Mouse (Mus musculus): Measurements from ENCODE around the gene Cela3a.
A peak's percentile ranks its signal among the peaks of the same experiment; 100 is the strongest.
"Not testable (repeated sequence)": the region's sequence is repeated elsewhere in the genome, so short reads cannot be mapped to it uniquely, and the experiment has no call there.

The Cela3a gene

DNA sequence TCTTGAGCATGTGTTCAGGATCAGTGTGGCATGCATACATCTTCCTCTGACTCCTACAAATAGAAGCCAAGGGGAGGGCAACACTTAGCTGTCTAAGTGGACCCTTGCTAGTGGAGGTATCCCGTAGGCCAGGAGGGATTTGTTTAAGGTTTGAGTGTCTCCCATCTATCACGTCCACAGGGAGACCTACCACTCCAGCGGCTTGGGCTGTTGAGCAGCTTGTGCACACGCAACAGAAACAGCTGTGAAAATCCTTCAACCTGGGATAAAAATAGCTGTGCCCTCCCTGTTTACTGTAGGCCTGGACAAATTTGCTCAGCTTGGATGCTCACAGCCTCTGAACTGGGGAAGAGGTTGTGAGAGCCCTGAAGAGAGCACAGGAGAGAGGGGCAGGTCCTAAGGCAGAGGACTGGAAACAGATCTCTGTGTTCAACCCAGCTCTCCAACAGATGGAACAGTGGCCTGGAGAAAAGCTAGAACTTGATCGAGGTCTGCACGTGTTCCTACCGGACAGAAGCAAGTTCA lies 2.7 kb upstream of the Cela3a start:
- DNase-seq, result not testable (repeated sequence)

DNA sequence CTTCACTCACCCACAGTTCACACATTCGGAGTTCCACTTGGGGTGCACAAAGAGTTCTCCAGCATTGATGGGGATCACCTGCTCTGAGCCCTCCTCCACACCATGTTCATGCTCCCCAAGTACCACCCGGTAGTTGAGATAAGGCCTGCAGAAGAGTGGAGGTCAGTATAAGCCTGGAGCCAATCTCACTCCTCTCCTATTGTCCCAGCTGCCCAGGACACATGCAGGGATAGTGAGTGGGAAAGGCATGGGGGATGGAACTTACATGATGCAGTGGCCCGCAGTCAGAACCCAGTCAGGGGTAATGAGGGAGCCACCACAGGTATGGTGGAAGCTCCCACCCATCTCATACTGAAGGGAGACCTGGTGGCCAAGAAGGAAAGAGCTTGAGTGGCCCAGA lies 4.0 kb downstream of the Cela3a start:
- DNase-seq, result no peak

DNA sequence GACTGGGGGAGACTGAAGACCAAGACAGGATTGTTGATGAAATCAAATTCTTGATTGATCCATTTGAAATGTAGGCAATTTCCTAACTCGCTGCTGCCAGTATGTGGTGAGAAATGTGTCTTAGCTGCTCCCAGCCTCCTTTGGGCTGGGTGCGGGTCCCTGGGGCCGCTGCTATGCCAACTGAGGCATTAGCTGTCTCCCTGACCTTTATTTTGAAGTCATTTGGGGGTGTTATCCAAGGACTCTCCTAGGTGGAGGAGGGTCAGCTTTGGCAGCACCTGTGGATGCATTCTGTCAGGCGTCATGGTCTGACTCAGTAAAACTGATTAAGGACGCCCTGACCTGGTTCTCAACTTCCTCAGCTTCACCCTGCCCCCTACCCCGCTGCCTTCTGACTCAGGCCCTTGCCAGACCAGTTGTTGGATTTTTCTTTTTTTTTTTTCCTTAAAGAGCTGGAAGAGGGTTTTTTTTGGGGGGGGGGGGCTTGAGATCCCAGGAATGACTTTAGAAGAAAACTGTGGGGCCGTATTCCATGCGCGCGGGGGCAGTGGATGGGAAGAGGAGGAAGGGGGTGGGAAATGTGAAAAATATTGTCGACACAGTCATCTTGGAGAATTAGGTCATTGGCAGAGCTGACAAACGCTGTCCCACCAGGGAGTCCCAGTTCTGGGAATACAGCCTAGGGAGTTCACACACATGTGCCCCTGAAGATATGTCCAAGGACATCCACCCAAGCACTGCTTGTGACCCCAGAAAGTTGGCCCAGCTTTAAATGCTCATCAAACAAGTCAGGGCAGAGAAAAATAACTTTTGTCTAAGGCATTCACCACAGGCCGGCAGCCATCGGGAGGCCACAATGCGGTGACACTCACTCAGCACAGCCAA lies 12.7 kb downstream of the Cela3a start:
- no peak for DNase-seq

DNA sequence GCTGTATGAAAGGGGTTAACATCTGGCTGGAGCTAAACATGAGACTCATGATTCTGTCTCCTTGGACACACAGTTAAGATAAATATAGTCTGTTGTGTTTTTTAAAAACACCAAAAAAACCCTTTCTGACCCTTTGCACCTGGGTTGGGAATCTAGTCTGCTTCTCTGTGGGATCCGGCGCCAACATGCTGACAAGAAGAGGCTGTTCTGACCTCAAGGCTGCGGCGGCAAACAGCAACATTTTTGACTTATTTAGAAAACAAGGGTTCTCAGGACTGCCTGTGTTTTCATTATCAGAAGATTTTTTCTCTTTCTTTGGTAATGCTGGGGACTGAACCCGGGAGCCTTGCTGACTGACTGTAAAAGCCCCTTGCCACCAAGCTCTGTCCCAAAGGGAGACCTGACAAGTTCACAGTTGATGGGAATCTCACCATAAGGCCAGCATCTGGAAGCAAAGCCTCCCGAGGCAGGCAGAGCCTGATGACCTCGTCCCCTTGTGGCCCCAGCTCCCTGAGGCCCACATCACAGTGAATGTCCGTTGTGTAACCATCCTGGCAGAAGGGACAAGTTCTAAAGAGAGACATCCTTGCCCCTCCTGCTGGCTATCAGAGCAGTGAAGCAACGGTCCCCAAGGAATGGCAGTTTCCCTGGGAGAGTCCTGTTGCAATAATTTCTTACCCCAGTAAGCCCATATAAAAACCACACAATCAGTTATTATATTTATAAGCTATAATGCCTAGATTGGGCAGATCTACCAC lies 16.0 kb downstream of the Cela3a start:
- no peak for DNase-seq

DNA sequence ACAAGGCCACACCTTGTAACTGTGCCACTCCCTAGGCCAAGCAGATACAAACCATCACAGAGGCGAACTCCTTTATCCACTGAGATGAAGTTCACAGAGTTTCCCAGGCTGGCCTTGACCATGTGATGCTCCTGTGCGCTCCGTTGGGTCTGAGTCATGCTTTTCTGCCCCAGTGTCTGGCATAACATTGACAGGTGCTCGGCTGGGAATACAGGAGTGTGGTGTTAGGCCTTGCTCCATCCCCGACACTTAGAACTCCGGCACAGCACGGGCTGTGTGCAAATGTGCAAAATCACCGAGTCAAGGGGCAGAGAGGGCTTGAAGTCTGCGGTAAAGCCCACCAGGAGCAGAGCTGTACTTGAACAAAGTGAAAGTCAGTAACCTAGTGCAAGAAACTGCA lies 16.7 kb downstream of the Cela3a start:
- no peak for DNase-seq

- no peak for DNase-seq
These were observed 18.3 kb downstream of the Cela3a start for GRCm38 (mm10) chr4:137391287-137391686.

GRCm38 (mm10) chr4:137390196-137390595 lies 19.4 kb downstream of the Cela3a start:
- no peak for DNase-seq

DNA sequence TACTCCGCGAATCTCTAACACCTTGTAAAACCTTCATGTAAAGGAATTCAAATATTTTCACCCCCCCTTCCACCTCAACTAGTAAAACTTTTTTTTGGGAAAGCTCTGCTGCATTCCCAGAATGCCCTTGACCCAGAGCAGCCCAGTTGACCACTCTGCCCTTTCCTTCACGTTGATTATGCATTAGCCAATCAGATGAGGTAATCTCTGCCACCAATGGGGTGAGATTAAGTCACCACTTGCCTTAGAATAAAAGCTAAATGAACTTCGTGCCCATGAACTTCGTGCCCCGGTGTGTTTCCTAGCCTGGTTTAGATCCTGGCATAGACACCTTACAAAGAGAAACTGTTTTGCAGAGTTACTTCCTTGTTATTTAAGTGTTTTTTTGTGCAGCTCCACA lies 20.6 kb downstream of the Cela3a start:
- no peak for DNase-seq

- DNase-seq, result peak; percentile 90
These were observed 21.4 kb downstream of the Cela3a start for GRCm38 (mm10) chr4:137388059-137388794.

DNA sequence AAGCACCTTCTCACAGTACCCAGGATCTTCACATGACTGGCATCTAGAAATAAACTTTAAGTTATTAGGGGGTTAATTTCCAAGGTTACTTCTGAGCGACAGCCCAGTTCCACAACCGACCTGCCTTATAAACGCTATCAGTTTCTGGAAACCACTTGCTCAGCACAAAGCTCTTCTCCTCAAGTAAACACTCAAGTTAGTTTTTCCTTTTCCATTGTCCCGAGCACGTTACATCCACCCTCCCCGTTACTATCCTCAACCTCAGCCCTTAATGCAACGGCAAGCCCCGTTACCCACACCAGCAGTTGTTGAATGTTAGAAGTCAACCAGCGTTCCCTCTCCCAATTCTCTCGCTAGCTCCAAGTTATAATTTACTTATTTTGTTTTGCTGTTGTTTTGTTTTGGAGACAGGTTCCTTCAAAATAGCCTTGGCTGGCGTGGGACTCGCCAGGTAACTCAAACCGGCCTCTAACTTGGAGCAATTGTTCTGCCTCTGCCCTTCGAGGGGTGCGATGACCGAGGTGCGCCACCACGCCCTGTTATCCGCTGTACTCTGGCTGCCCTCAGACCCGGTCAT lies 22.0 kb downstream of the Cela3a start:
- DNase-seq, result peak; percentile 25

GRCm38 (mm10) chr4:137380702-137381605 lies 28.6 kb downstream of the Cela3a start:
- peak; percentile 60 for DNase-seq

GRCm38 (mm10) chr4:137379713-137380255 lies 29.8 kb downstream of the Cela3a start:
- no peak for DNase-seq

- no peak for DNase-seq
These were observed 30.5 kb downstream of the Cela3a start for GRCm38 (mm10) chr4:137379085-137379484.

DNA sequence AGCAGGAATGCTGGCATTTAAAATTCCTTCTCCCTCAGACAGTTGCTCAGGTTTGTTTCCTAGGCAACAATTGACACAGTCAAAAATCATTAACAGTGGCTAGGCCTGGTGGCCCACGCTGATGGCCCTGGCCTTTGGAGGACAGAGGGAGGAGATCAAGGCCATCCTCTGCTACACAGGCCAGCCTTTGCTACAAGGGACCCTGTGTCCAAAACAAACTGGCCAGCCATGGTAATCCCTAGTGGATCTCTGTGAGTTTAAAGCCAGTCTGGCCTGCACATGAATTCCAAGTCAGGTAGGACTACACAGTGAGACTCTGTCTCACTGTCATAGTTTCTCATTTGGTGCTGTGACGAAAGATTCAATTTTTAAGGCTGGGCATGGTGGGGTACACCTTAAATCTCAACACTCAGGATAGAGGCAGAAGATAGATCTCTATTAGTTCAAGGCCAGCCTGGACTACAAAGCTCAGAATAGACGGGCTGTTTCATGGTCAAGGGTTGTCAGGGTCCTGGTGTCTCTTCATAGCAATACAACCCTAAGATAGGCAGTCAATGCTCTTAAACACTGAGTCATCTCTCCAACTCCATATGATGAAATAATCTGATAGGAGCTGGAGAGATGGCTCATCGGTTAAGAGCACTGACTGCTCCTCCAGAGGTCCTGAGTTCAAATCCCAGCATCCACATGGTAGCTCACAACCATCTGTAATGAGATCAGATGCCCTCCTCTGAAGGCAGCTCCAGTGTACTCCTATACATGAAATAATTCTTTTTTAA lies 31.9 kb downstream of the Cela3a start:
- DNase-seq, result no peak

- DNase-seq, result no peak
These were observed 32.8 kb downstream of the Cela3a start for GRCm38 (mm10) chr4:137376778-137377177.

GRCm38 (mm10) chr4:137375314-137376278 lies 34.0 kb downstream of the Cela3a start:
- no peak for DNase-seq

GRCm38 (mm10) chr4:137373711-137374110 lies 35.9 kb downstream of the Cela3a start:
- peak; percentile 13 for DNase-seq

GRCm38 (mm10) chr4:137371596-137372523 lies 37.7 kb downstream of the Cela3a start:
- DNase-seq, result no peak
